Mouse (Mus musculus) forebrain, embryonic 14.5 days (tissue): ENCODE measurements around the gene Col8a1. TPM values are rescaled to one million over a fixed set of nuclear protein-coding genes. Genes with fewer than 3 reads are reported as not detected.
A peak's percentile ranks its signal among the peaks of the same experiment; 100 is the strongest.

Source experiments
- ATAC-seq: fragments of 200-750 bp; cut with Nextera tagmentation; 2 replicates; pipeline ENCODE4 v1.8.0; 2017; ENCODE audit warnings: mild to moderate bottlenecking, moderate library complexity
- DNase-seq: peaks from one replicate; pipeline ENCODE4 v3.0.0-alpha.2; 2015; ENCODE audit warnings: low spot score
- H3K27ac ChIP-seq: fragments of 300-500 bp; sonication (generic); 2 replicates; pipeline ENCODE4 v1.5.1; 2014; ENCODE audit warnings: low read depth, mild to moderate bottlenecking, control low read depth, low read length, moderate library complexity
- H3K27me3 ChIP-seq: fragments of 300-500 bp; sonication (generic); replicated peaks from 2 replicates; pipeline ENCODE4 v1.6.1; 2014; ENCODE audit warnings: low read length, control low read depth, mixed read lengths; ENCODE audit not compliant: control insufficient read depth, insufficient read depth
- H3K36me3 ChIP-seq: fragments of 300-500 bp; sonication (generic); 2 replicates; pipeline ENCODE4 v1.6.1; 2014; ENCODE audit warnings: low read length, control low read depth; ENCODE audit not compliant: control insufficient read depth, insufficient read depth
- H3K4me1 ChIP-seq: fragments of 300-500 bp; sonication (generic); 2 replicates; pipeline ENCODE4 v1.6.1; 2014; ENCODE audit warnings: antibody characterized with exemption, low read length, control low read depth; ENCODE audit not compliant: control insufficient read depth, insufficient read depth
- H3K4me2 ChIP-seq: fragments of 300-500 bp; sonication (generic); 2 replicates; pipeline ENCODE4 v1.6.1; 2014; ENCODE audit warnings: mild to moderate bottlenecking, control low read depth, low read length
- H3K4me3 ChIP-seq: fragments of 300-500 bp; sonication (generic); 2 replicates; pipeline ENCODE4 v1.5.1; 2014; ENCODE audit warnings: low read depth, low read length, control low read depth
- H3K9ac ChIP-seq: fragments of 300-500 bp; sonication (generic); 2 replicates; pipeline ENCODE4 v1.6.1; 2014; ENCODE audit warnings: mild to moderate bottlenecking, low read length, control low read depth, moderate library complexity
- H3K9me3 ChIP-seq: fragments of 300-500 bp; sonication (generic); replicated peaks from 2 replicates; pipeline ENCODE4 v1.6.1; 2016; ENCODE audit warnings: low read length, control low read depth, mixed read lengths; ENCODE audit not compliant: control insufficient read depth
- whole genome bisulfite sequencing: fragments of 180-500 bp; shearing (Covaris S2); extraction: QIAGEN DNeasy Blood & Tissue Kit; methylation state at CpG from one replicate; pipeline ENCODE4 v1.1.7; 2014; 5-methylcytosine and 5-hydroxymethylcytosine counted together
- polyA plus RNA-seq: library from polyadenylated mRNA; unstranded; fragments of >200 nt; fragmentation: Nextera tagmentation; extraction: Ambion mirVana; gene quantifications from 2 replicates; pipeline ENCODE4 v1.2.1, GENCODE M21; 2014

Gene Col8a1
- 0.73 and 1.0 TPM in 2 replicates for polyA plus RNA-seq

- H3K4me1 ChIP-seq: peaks cover 2% of the 10 kb centered on the region; the same call in 1 of the 2 replicates
- no peaks in the 10 kb centered on the region for H3K27me3 ChIP-seq
- no peaks in the 10 kb centered on the region for H3K36me3 ChIP-seq
- H3K4me3 ChIP-seq: peak within 1 kb of the TSS; percentile 28
- H3K4me2 ChIP-seq: peak within 1 kb of the TSS; percentile 67
- no peaks in the 10 kb centered on the region for H3K9me3 ChIP-seq
- peak within 1 kb of the TSS; percentile 58 for H3K9ac ChIP-seq
- ATAC-seq (peak; percentile 61), DNase-seq (peak; percentile 9)
- H3K27ac ChIP-seq: no peak within 1 kb of the TSS
- 2% methylated on average over 19 of the region's 19 CpGs for WGBS
Measured at GRCm38 (mm10) chr16:57754526-57755125, at the start of gene Col8a1. Gene Col8a1 (minus strand): TSS chr16:57754737.

- H3K9ac ChIP-seq: no peak overlapping the region
- H3K36me3 ChIP-seq: no peaks in the 10 kb centered on the region
- DNase-seq (no peak), ATAC-seq (no peak)
- no peak overlapping the region for H3K4me3 ChIP-seq
- no peak overlapping the region for H3K27ac ChIP-seq
- H3K9me3 ChIP-seq: no peaks in the 10 kb centered on the region
- H3K27me3 ChIP-seq: no peaks in the 10 kb centered on the region
- WGBS: 99% methylated on average over 2 of the region's 2 CpGs
- H3K4me2 ChIP-seq: no peak overlapping the region
- H3K4me1 ChIP-seq: no peaks in the 10 kb centered on the region
Measured at GRCm38 (mm10) chr16:57801886-57802285, 47.3 kb upstream of the Col8a1 start.

DNA sequence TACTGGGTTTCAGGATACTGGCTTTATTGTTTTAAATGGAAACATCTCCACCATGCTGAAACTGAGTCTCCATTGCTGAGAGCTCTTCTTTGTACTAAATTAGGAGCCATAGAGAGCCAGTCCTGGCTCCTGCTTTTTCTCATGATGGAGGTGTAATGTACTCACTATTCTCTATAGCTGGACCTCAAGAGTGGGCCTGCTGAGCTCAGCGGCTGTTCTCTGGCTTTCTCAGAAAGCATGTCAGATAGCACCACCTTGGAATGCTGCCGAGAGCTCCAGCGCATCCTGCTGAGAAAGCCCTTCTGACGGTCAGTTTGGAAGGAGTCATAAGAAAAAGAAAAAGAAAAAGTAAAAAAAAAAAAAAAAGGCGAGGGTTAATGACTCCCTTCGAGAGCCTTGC, 41.8 kb upstream of the Col8a1 start:
- Histone ChIP-seq H3K27me3 (no peaks in the 10 kb centered on the region), H3K9ac (no peak overlapping the region), H3K36me3 (no peaks in the 10 kb centered on the region), H3K4me2 (no peak overlapping the region), H3K4me3 (no peak overlapping the region), H3K9me3 (no peaks in the 10 kb centered on the region), H3K27ac (no peak overlapping the region), H3K4me1 (no peaks in the 10 kb centered on the region)
- DNase-seq (no peak), ATAC-seq (no peak)
- 66% methylated on average over 6 of the region's 6 CpGs for WGBS

GRCm38 (mm10) chr16:57779011-57779410, 24.5 kb upstream of the Col8a1 start:
- Histone ChIP-seq H3K27me3 (no peaks in the 10 kb centered on the region), H3K9me3 (no peaks in the 10 kb centered on the region), H3K36me3 (no peaks in the 10 kb centered on the region), H3K4me3 (no peak overlapping the region), H3K4me1 (no peaks in the 10 kb centered on the region), H3K27ac (no peak overlapping the region), H3K4me2 (no peak overlapping the region), H3K9ac (no peak overlapping the region)
- DNase-seq (peak; percentile 7), ATAC-seq (no peak)

GRCm38 (mm10) chr16:57765615-57766014, 11.1 kb upstream of the Col8a1 start:
- Histone ChIP-seq H3K4me3 (no peak overlapping the region), H3K9ac (no peak overlapping the region), H3K9me3 (no peaks in the 10 kb centered on the region), H3K36me3 (no peaks in the 10 kb centered on the region), H3K27me3 (no peaks in the 10 kb centered on the region), H3K4me1 (no peaks in the 10 kb centered on the region), H3K4me2 (no peak overlapping the region), H3K27ac (no peak overlapping the region)
- 84% methylated on average over 3 of the region's 3 CpGs for WGBS
- DNase-seq (peak; percentile 45), ATAC-seq (no peak)

DNA sequence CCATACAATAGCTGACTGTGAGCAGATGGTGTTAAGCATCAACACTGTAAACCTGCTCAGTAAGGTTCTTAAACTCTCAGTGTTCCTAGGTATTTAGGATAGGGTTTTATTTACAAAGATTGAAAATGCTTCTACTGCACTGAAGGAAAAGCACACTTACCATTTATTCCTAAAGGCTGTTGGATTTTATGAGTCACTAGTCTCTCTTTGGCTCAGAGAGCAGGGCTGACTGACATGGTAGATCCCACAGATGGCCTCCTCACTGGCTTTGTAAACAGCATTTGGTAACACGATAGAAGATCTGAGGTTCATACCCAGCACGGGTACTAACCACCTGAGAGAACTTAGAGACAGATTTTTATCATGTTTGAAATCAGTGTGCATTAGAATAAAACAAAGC, 5.3 kb upstream of the Col8a1 start:
- Histone ChIP-seq H3K36me3 (no peaks in the 10 kb centered on the region), H3K27me3 (no peaks in the 10 kb centered on the region), H3K4me2 (no peak overlapping the region), H3K27ac (no peak overlapping the region), H3K4me3 (no peak overlapping the region), H3K9ac (no peak overlapping the region), H3K9me3 (no peaks in the 10 kb centered on the region), H3K4me1 (no peaks in the 10 kb centered on the region)
- no peak for DNase-seq
- WGBS: 77% methylated on average over 2 of the region's 2 CpGs
- ATAC-seq: no peak

GRCm38 (mm10) chr16:57755708-57756107, 1.2 kb upstream of the Col8a1 start:
- no peaks in the 10 kb centered on the region for H3K9me3 ChIP-seq
- DNase-seq: no peak
- no peaks in the 10 kb centered on the region for H3K27me3 ChIP-seq
- H3K4me3 ChIP-seq: peak overlapping the region; percentile 28; the same call in 1 of the 2 replicates
- no peak overlapping the region for H3K27ac ChIP-seq
- WGBS: 27% methylated on average over 5 of the region's 5 CpGs
- no peak for ATAC-seq
- peaks cover 2% of the 10 kb centered on the region; the same call in 1 of the 2 replicates for H3K4me1 ChIP-seq
- H3K36me3 ChIP-seq: no peaks in the 10 kb centered on the region
- H3K4me2 ChIP-seq: peak overlapping the region; percentile 67
- H3K9ac ChIP-seq: no peak overlapping the region

- Histone ChIP-seq H3K36me3 (no peaks in the 10 kb centered on the region), H3K4me2 (peak overlapping the region; percentile 67), H3K9ac (peak overlapping the region; percentile 58), H3K27ac (no peak overlapping the region), H3K4me3 (peak overlapping the region; percentile 28), H3K4me1 (peaks cover 2% of the 10 kb centered on the region; the same call in 1 of the 2 replicates), H3K27me3 (no peaks in the 10 kb centered on the region), H3K9me3 (no peaks in the 10 kb centered on the region)
- ATAC-seq (peak; percentile 83), DNase-seq (peak; percentile 33)
- WGBS: 25% methylated on average over 12 of the region's 12 CpGs
Measured at GRCm38 (mm10) chr16:57755241-57755640, 704 bp upstream of the Col8a1 start.

DNA sequence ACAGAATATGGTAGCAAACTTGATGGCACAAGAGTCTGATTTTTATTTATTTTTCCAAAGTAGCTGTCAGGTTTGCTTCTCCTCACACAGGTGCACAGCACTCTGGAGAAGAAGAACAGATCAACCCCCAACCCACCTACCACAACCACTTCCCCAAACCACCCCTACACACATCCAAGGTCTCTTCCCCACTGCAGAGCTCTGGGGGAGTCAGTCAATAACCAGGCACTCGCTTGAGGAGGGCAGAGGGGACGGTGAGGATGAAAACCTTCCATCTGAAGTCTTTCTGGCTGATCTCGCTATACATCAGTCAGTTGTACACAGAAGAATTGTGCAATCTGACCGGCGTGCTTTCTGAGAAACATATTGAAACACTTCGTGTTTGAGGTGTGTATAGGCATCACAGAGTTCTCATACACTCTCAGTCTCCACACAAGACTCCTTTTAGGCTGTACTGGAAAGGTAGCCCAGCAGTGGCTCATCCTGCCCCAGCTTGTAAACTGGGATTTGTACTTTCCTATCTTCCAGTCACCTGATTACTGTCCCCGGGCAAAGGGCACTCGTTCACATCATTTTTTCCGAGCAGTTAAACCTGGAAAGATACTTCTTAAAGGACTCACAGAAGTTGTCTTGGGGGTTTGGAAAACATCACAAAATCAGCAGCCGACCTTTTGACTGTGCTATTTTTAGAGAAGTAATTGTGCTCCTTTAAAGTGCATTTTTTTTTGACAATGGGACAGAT, 827 bp downstream of the Col8a1 start:
- ATAC-seq: no peak
- peaks cover 2% of the 10 kb centered on the region; the same call in 1 of the 2 replicates for H3K4me1 ChIP-seq
- no peaks in the 10 kb centered on the region for H3K36me3 ChIP-seq
- no peak overlapping the region for H3K4me2 ChIP-seq
- no peak overlapping the region for H3K9ac ChIP-seq
- H3K9me3 ChIP-seq: no peaks in the 10 kb centered on the region
- 61% methylated on average over 10 of the region's 10 CpGs for WGBS
- H3K4me3 ChIP-seq: no peak overlapping the region
- no peak overlapping the region for H3K27ac ChIP-seq
- no peak for DNase-seq
- no peaks in the 10 kb centered on the region for H3K27me3 ChIP-seq
